Mouse (Mus musculus): ENCODE measurements around the gene Fgd5. TPM values are rescaled to one million over a fixed set of nuclear protein-coding genes. Genes with fewer than 3 reads are reported as not detected.
"Not testable (repeated sequence)": the region's sequence is repeated elsewhere in the genome, so short reads cannot be mapped to it uniquely, and the experiment has no call there.

Gene Fgd5
- total RNA-seq, 2 experiments from 2014 or later = not detected

GRCm38 (mm10) chr6:92063452-92063851, 84.8 kb downstream of the Fgd5 start:
- peak; percentile 33; the same call in 1 of the 2 replicates for ATAC-seq (replicated peaks; ENCODE audit: poor library complexity, severe bottlenecking)

- no peak for ATAC-seq (replicated peaks; ENCODE audit: poor library complexity, severe bottlenecking)
Measured at GRCm38 (mm10) chr6:92064101-92064500, 85.4 kb downstream of the Fgd5 start.

- peak; percentile 52 for ATAC-seq (replicated peaks; ENCODE audit: poor library complexity, severe bottlenecking)
Measured at GRCm38 (mm10) chr6:92065721-92066496, 87.2 kb downstream of the Fgd5 start.

- ATAC-seq (replicated peaks; ENCODE audit: poor library complexity, severe bottlenecking) = peak; percentile 93
Measured at GRCm38 (mm10) chr6:92067146-92067790, 88.6 kb downstream of the Fgd5 start.

- ATAC-seq (replicated peaks; ENCODE audit: poor library complexity, severe bottlenecking) = no peak
Measured at GRCm38 (mm10) chr6:92071121-92071839, 92.6 kb downstream of the Fgd5 start.

- no peak for ATAC-seq (replicated peaks; ENCODE audit: poor library complexity, severe bottlenecking)
Measured at GRCm38 (mm10) chr6:92080730-92081129, 102.1 kb downstream of the Fgd5 start.

GRCm38 (mm10) chr6:92082756-92083155, 104.1 kb downstream of the Fgd5 start:
- ATAC-seq (replicated peaks; ENCODE audit: poor library complexity, severe bottlenecking) = no peak

- no peak for ATAC-seq (replicated peaks; ENCODE audit: poor library complexity, severe bottlenecking)
Measured at GRCm38 (mm10) chr6:92084932-92085331, 106.3 kb downstream of the Fgd5 start.

GRCm38 (mm10) chr6:92089141-92089540, 110.5 kb downstream of the Fgd5 start:
- not testable (repeated sequence) for ATAC-seq (replicated peaks; ENCODE audit: poor library complexity, severe bottlenecking)

GRCm38 (mm10) chr6:92089982-92090381, 111.3 kb downstream of the Fgd5 start:
- ATAC-seq (replicated peaks; ENCODE audit: poor library complexity, severe bottlenecking) = no peak

GRCm38 (mm10) chr6:92090497-92090896, 111.8 kb downstream of the Fgd5 start:
- ATAC-seq (replicated peaks; ENCODE audit: poor library complexity, severe bottlenecking) = no peak

GRCm38 (mm10) chr6:92091130-92091591, 112.5 kb downstream of the Fgd5 start, which contains the start of gene Nr2c2:
Gene Nr2c2, plus strand, starts transcription at chr6:92091390.
- peak; percentile 60 for ATAC-seq (replicated peaks; ENCODE audit: poor library complexity, severe bottlenecking)

GRCm38 (mm10) chr6:92091767-92092489, 113.2 kb downstream of the Fgd5 start:
- ATAC-seq (replicated peaks; ENCODE audit: poor library complexity, severe bottlenecking) = peak; percentile 90

- peak; percentile 38; the same call in 1 of the 2 replicates for ATAC-seq (replicated peaks; ENCODE audit: poor library complexity, severe bottlenecking)
Measured at GRCm38 (mm10) chr6:92092737-92093136, 114.1 kb downstream of the Fgd5 start.

GRCm38 (mm10) chr6:92093869-92094268, 115.2 kb downstream of the Fgd5 start:
- ATAC-seq (replicated peaks; ENCODE audit: poor library complexity, severe bottlenecking) = no peak

- ATAC-seq (replicated peaks; ENCODE audit: poor library complexity, severe bottlenecking) = peak; percentile 96
Measured at GRCm38 (mm10) chr6:92100679-92101360, 122.1 kb downstream of the Fgd5 start.

- ATAC-seq (replicated peaks; ENCODE audit: poor library complexity, severe bottlenecking) = peak; percentile 52
Measured at GRCm38 (mm10) chr6:92124547-92124946, 145.9 kb downstream of the Fgd5 start.
